Mouse (Mus musculus) intestine, embryonic 14.5 days (tissue): ENCODE results near the gene Gm6465. TPM values are rescaled to one million over a fixed set of nuclear protein-coding genes. Genes with fewer than 3 reads are reported as not detected.
"Not testable (repeated sequence)": the region's sequence is repeated elsewhere in the genome, so short reads cannot be mapped to it uniquely, and the experiment has no call there.

ENCODE experiments used
- ATAC-seq: fragments of 200-750 bp; cut with Nextera tagmentation; replicated peaks from 2 replicates; pipeline ENCODE4 v1.8.0; 2017; ENCODE audit warnings: low read depth, moderate number of reproducible peaks, moderate TSS enrichment, moderate library complexity; ENCODE audit not compliant: low FRiP score, low TSS enrichment
- DNase-seq: peaks from one replicate; pipeline ENCODE4 v3.0.0-alpha.2; 2018; ENCODE audit warnings: low spot score
- H3K27ac ChIP-seq: fragments of 300-500 bp; sonication (generic); 2 replicates; pipeline ENCODE4 v1.5.1; 2014; ENCODE audit warnings: low read depth, mild to moderate bottlenecking, control low read depth
- H3K27me3 ChIP-seq: fragments of 300-500 bp; sonication (generic); replicated peaks from 2 replicates; pipeline ENCODE4 v1.6.1; 2014; ENCODE audit warnings: low read length, control low read depth; ENCODE audit not compliant: control insufficient read depth, insufficient read depth
- H3K36me3 ChIP-seq: fragments of 300-500 bp; sonication (generic); 2 replicates; pipeline ENCODE4 v1.6.1; 2014; ENCODE audit warnings: low read length, control low read depth; ENCODE audit not compliant: control insufficient read depth, insufficient read depth
- H3K4me1 ChIP-seq: fragments of 300-500 bp; sonication (generic); replicated peaks from 2 replicates; pipeline ENCODE4 v1.6.1; 2014; ENCODE audit warnings: low read length, control low read depth, mixed read lengths; ENCODE audit not compliant: control insufficient read depth, insufficient read depth
- H3K4me2 ChIP-seq: fragments of 300-500 bp; sonication (generic); 2 replicates; pipeline ENCODE4 v1.6.1; 2014; ENCODE audit warnings: low read length
- H3K4me3 ChIP-seq: fragments of 300-500 bp; sonication (generic); 2 replicates; pipeline ENCODE4 v1.5.1; 2014; ENCODE audit warnings: low read depth, low read length, control low read depth, mixed read lengths
- H3K9ac ChIP-seq: fragments of 300-500 bp; sonication (generic); 2 replicates; pipeline ENCODE4 v1.6.1; 2014; ENCODE audit warnings: mild to moderate bottlenecking, low read length
- H3K9me3 ChIP-seq: fragments of 300-500 bp; sonication (generic); 2 replicates; pipeline ENCODE4 v1.6.1; 2016; ENCODE audit warnings: low read length, control low read depth; ENCODE audit not compliant: control insufficient read depth
- WGBS: fragments of 180-500 bp; shearing (Covaris S2); extraction: QIAGEN DNeasy Blood & Tissue Kit; methylation state at CpG from one replicate; pipeline ENCODE4 v1.1.7; 2014; 5-methylcytosine and 5-hydroxymethylcytosine counted together
- polyA plus RNA-seq: library from polyadenylated mRNA; unstranded; fragments of >200 nt; fragmentation: Nextera tagmentation; extraction: Ambion mirVana; gene quantifications from 2 replicates; pipeline ENCODE4 v1.2.1, GENCODE M21; 2014

The Gm6465 gene
- polyA plus RNA-seq = not detected in 2 replicates

- 45% methylated on average over 2 of the region's 2 CpGs for WGBS
Measured at GRCm38 (mm10) chr5:11845239-11845638, at the start of gene Gm6465. Gm6465 (plus strand) TSS chr5:11845539.

GRCm38 (mm10) chr5:11845824-11846223 is 485 bp downstream of the Gm6465 start:
- H3K4me1 ChIP-seq, H3K4me3 ChIP-seq, ATAC-seq, H3K27me3 ChIP-seq, H3K9me3 ChIP-seq, DNase-seq, H3K9ac ChIP-seq, H3K4me2 ChIP-seq, H3K36me3 ChIP-seq, H3K27ac ChIP-seq: not testable (repeated sequence)
- 61% methylated on average over 1 of the region's 1 CpGs for WGBS

More at GRCm38 (mm10) chr5:11845239-11845638, at the start of gene Gm6465:
- not testable (repeated sequence) for H3K27me3 ChIP-seq, H3K36me3 ChIP-seq, ATAC-seq, H3K4me2 ChIP-seq, H3K9ac ChIP-seq, H3K27ac ChIP-seq, H3K4me1 ChIP-seq, H3K9me3 ChIP-seq, DNase-seq, H3K4me3 ChIP-seq

DNA sequence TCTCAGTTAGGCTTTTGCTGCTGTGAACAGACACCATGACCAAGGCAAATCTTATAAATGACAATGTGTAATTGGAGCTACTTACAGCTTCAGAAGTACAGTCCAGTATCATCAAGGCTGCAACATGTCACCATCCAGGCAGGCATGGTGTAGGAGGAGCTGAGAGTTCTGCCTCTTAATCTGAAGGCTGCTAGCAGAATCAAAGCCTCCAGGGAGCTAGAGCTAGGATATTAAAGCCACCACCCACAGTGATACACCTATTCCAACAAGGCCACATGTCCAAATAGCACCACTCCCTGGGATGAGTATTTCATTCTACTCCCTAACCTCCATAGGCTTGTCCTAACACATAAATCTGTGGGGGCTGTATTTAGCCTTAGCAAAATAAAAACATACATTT is 12.6 kb downstream of the Gm6465 start:
- H3K4me2 ChIP-seq, H3K4me3 ChIP-seq, H3K36me3 ChIP-seq, H3K9me3 ChIP-seq, DNase-seq, ATAC-seq, H3K9ac ChIP-seq, H3K27me3 ChIP-seq, H3K27ac ChIP-seq, H3K4me1 ChIP-seq: not testable (repeated sequence)

Other genes with a start within 250 kb of the Gm6465 start
- not detected in 2 replicates for gene Gm8922, start 163.6 kb upstream of the Gm6465 start, polyA plus RNA-seq
- gene Gm8926, start 75.0 kb upstream of the Gm6465 start, polyA plus RNA-seq = not detected in 2 replicates
- gene 4933402N22Rik, start 72.5 kb downstream of the Gm6465 start, polyA plus RNA-seq = not detected in 2 replicates